In the genomic region with DNA sequence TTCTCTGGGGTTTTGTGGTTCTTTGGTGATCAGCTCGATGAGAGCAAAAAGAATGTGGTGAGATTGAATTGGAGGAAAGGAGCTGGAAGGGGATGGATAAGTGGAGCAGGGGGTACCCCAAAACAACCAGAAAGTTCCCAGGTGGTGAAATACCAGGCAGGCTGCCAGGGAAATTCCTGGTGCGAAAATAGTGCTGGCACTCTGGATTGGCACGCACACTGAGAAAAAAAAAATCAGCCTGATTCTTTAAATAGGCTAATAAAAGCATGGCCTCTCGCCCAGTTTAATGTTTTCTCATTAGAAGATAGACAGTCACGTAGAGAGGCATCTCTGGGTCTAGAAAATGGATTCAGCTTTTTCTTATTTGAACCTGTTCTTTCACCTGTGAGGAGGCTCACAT, we compare ENCODE assay signal across 10 mouse cellular contexts.
DNase-seq lines count a peak whose midpoint lies in the region; ATAC-seq lines count a peak whose summit lies in the region.
"Had no signal": no experiment of that assay in that cellular context is flagged by ENCODE, and none has a peak within 500 bp of the region (broad histone marks: within the 10 kb centered on the region; RNA-seq: fewer than 3 reads in every experiment).

No protein-coding gene starts in this region.

- H3K36me3 ChIP-seq in forebrain, embryonic 14.5 days (ENCODE audit: control insufficient read depth, insufficient read depth, low read length): no peaks in the 10 kb centered on the region
- no peaks in the 10 kb centered on the region for H3K36me3 ChIP-seq in forebrain, embryonic 10.5 days (replicated peaks)
- H3K36me3 ChIP-seq: heart, embryonic 13.5 days; liver, embryonic 15.5 days had no signal

- H3K9ac ChIP-seq in forebrain, embryonic 14.5 days (ENCODE audit: low read length): no peak overlapping the region
- H3K9ac ChIP-seq: heart, embryonic 13.5 days; liver, embryonic 15.5 days had no signal

- no peaks in the 10 kb centered on the region for H3K9me3 ChIP-seq in forebrain, embryonic 14.5 days (replicated peaks; ENCODE audit: control insufficient read depth, low read length)
- H3K9me3 ChIP-seq in forebrain, embryonic 10.5 days: no peaks in the 10 kb centered on the region
- H3K9me3 ChIP-seq: heart, embryonic 13.5 days; liver, embryonic 15.5 days had no signal

- H3K4me1 ChIP-seq in forebrain, embryonic 14.5 days (ENCODE audit: control insufficient read depth, insufficient read depth, low read length): no peaks in the 10 kb centered on the region
- H3K4me1 ChIP-seq in forebrain, embryonic 10.5 days: no peaks in the 10 kb centered on the region
- H3K4me1 ChIP-seq: liver, embryonic 15.5 days had no signal

- ATAC-seq in forebrain, embryonic 14.5 days: peak; percentile 32; the same call in 1 of the 2 replicates
- ATAC-seq in erythroid progenitor cell, adult 5-6 weeks (replicated peaks; ENCODE audit: low FRiP score, poor library complexity, severe bottlenecking): no peak

- no peaks in the 10 kb centered on the region for H3K27me3 ChIP-seq in forebrain, embryonic 14.5 days (replicated peaks; ENCODE audit: control insufficient read depth, insufficient read depth, low read length)
- no peaks in the 10 kb centered on the region for H3K27me3 ChIP-seq in forebrain, embryonic 10.5 days (ENCODE audit: poor library complexity, severe bottlenecking)
- H3K27me3 ChIP-seq: heart, embryonic 13.5 days; liver, embryonic 15.5 days had no signal

- WGBS in forebrain, embryonic 14.5 days: 49% methylated on average over 5 of the region's 5 CpGs
- WGBS in forebrain, embryonic 10.5 days: 88% methylated on average over 5 of the region's 5 CpGs

- H3K4me2 ChIP-seq in forebrain, embryonic 14.5 days (ENCODE audit: low read length): no peak overlapping the region
- H3K4me2 ChIP-seq: heart, embryonic 13.5 days; liver, embryonic 15.5 days had no signal

- DNase-seq in forebrain, embryonic 14.5 days (ENCODE audit: low spot score): peak; percentile 69
- DNase-seq in forebrain, embryonic 10.5 days (ENCODE audit: extremely low spot score, low spot score): no peak
- peak; percentile 21 to 22 for DNase-seq in lung, adult 18-20 months
- no peak for DNase-seq in lung, postnatal 25 days (ENCODE audit: low spot score)
- DNase-seq in cerebellum, postnatal 36 days: peak; percentile 21 to 36
- peak; percentile 49 for DNase-seq in kidney, postnatal 10 days
- DNase-seq in ovary, postnatal 10 days (ENCODE audit: low spot score): no peak

- no peak overlapping the region for H3K27ac ChIP-seq in forebrain, embryonic 14.5 days (ENCODE audit: low read depth, low read length)
- no peak overlapping the region for H3K27ac ChIP-seq in forebrain, embryonic 10.5 days
- H3K27ac ChIP-seq: heart, embryonic 13.5 days; liver, embryonic 15.5 days had no signal

- no peak overlapping the region for H3K4me3 ChIP-seq in forebrain, embryonic 14.5 days (ENCODE audit: low read depth, low read length)
- H3K4me3 ChIP-seq in forebrain, embryonic 10.5 days: no peak overlapping the region
- H3K4me3 ChIP-seq: heart, embryonic 13.5 days; liver, embryonic 15.5 days had no signal

Comparison
In these comparisons a context has a peak if more than half of its experiments do, and no peak if none do; other contexts are left out.
1. DNase-seq: peak in forebrain, embryonic 14.5 days (single experiment), lung, adult 18-20 months (2 of 2), cerebellum, postnatal 36 days (2 of 2) and kidney, postnatal 10 days (single experiment); none in forebrain, embryonic 10.5 days (single experiment), lung, postnatal 25 days (single experiment) and ovary, postnatal 10 days (single experiment).